Mouse (Mus musculus): ENCODE data around the gene Lcmt1.
A peak's percentile ranks its signal among the peaks of the same experiment; 100 is the strongest.

The Lcmt1 gene

GRCm38 (mm10) chr7:123369759-123370481, at the start of gene Lcmt1, which contains the start of gene Arhgap17:
Gene Lcmt1, plus strand, starts transcription at chr7:123369784.
Gene Arhgap17, minus strand, starts transcription at chr7:123369915.
- DNase-seq (ENCODE audit: low spot score), result peak; percentile 90

GRCm38 (mm10) chr7:123322452-123323121, 47.0 kb upstream of the Lcmt1 start:
- no peak for DNase-seq (ENCODE audit: low spot score)

- no peak for DNase-seq (ENCODE audit: low spot score)
Measured at GRCm38 (mm10) chr7:123323388-123323787, 46.2 kb upstream of the Lcmt1 start.

GRCm38 (mm10) chr7:123324105-123324504, 45.5 kb upstream of the Lcmt1 start:
- no peak for DNase-seq (ENCODE audit: low spot score)

- DNase-seq (ENCODE audit: low spot score), result no peak
Measured at GRCm38 (mm10) chr7:123326062-123326461, 43.5 kb upstream of the Lcmt1 start.

GRCm38 (mm10) chr7:123326901-123327300, 42.7 kb upstream of the Lcmt1 start:
- DNase-seq (ENCODE audit: low spot score), result no peak

GRCm38 (mm10) chr7:123327909-123328308, 41.7 kb upstream of the Lcmt1 start:
- DNase-seq (ENCODE audit: low spot score), result no peak

- DNase-seq (ENCODE audit: low spot score), result no peak
Measured at GRCm38 (mm10) chr7:123330506-123330905, 39.1 kb upstream of the Lcmt1 start.

- DNase-seq (ENCODE audit: low spot score), result no peak
Measured at GRCm38 (mm10) chr7:123336322-123336721, 33.3 kb upstream of the Lcmt1 start.

GRCm38 (mm10) chr7:123338351-123338750, 31.2 kb upstream of the Lcmt1 start:
- no peak for DNase-seq (ENCODE audit: low spot score)

GRCm38 (mm10) chr7:123341896-123342295, 27.7 kb upstream of the Lcmt1 start:
- DNase-seq (ENCODE audit: low spot score), result no peak

- DNase-seq (ENCODE audit: low spot score), result no peak
Measured at GRCm38 (mm10) chr7:123344079-123344780, 25.4 kb upstream of the Lcmt1 start.

- no peak for DNase-seq (ENCODE audit: low spot score)
Measured at GRCm38 (mm10) chr7:123345041-123345544, 24.5 kb upstream of the Lcmt1 start.

GRCm38 (mm10) chr7:123346631-123347290, 22.8 kb upstream of the Lcmt1 start:
- no peak for DNase-seq (ENCODE audit: low spot score)

- DNase-seq (ENCODE audit: low spot score), result no peak
Measured at GRCm38 (mm10) chr7:123349813-123350212, 19.8 kb upstream of the Lcmt1 start.

- DNase-seq (ENCODE audit: low spot score), result no peak
Measured at GRCm38 (mm10) chr7:123350243-123350642, 19.3 kb upstream of the Lcmt1 start.

GRCm38 (mm10) chr7:123353081-123353480, 16.5 kb upstream of the Lcmt1 start:
- no peak for DNase-seq (ENCODE audit: low spot score)

GRCm38 (mm10) chr7:123353879-123354278, 15.7 kb upstream of the Lcmt1 start:
- DNase-seq (ENCODE audit: low spot score), result no peak

GRCm38 (mm10) chr7:123354392-123354791, 15.2 kb upstream of the Lcmt1 start:
- no peak for DNase-seq (ENCODE audit: low spot score)

GRCm38 (mm10) chr7:123354851-123355250, 14.7 kb upstream of the Lcmt1 start:
- DNase-seq (ENCODE audit: low spot score), result no peak

GRCm38 (mm10) chr7:123356158-123356557, 13.4 kb upstream of the Lcmt1 start:
- DNase-seq (ENCODE audit: low spot score), result no peak

- no peak for DNase-seq (ENCODE audit: low spot score)
Measured at GRCm38 (mm10) chr7:123359101-123359500, 10.5 kb upstream of the Lcmt1 start.

Measured in layer of hippocampus, adult 9-10 months (tissue).